Mouse (Mus musculus) MEL (cell line): ENCODE measurements around the gene BC029722. TPM values are rescaled to one million over a fixed set of nuclear protein-coding genes. Genes with fewer than 3 reads are reported as not detected.

Experiments
- DNase-seq: peaks from one replicate; pipeline ENCODE4 v3.0.0; 2011; ENCODE audit warnings: low read depth, low spot score
- H3K27ac ChIP-seq: 2 replicates; pipeline ENCODE4 v1.5.1; 2012; ENCODE audit warnings: low read depth, mild to moderate bottlenecking, control low read depth, low read length, moderate library complexity; ENCODE audit not compliant: control insufficient read depth
- H3K27me3 ChIP-seq, 2 experiments: fragments of 150-350 bp in 1 of 2; sonication (generic) in 1 of 2; 2 replicates each; pipeline ENCODE4 v1.6.1; 2012; ENCODE audit warnings: low read length in 2 of 2, mild to moderate bottlenecking in 2 of 2, improper control_type of control experiment in 1 of 2, moderate library complexity in 1 of 2; ENCODE audit not compliant: insufficient read depth in 2 of 2, control insufficient read depth in 1 of 2
- H3K36me3 ChIP-seq, 2 experiments: 2 replicates each; pipeline ENCODE4 v1.6.1; 2012 to 2014; ENCODE audit warnings: low read length in 2 of 2, improper control_type of control experiment in 1 of 2, inconsistent platforms in 1 of 2, mild to moderate bottlenecking in 1 of 2; ENCODE audit not compliant: insufficient read depth in 2 of 2, control insufficient read depth in 1 of 2
- H3K4me1 ChIP-seq, 2 experiments: fragments of 150-350 bp in 1 of 2; sonication (generic) in 1 of 2; 2 replicates each; pipeline ENCODE4 v1.6.1; 2012; ENCODE audit warnings: low read length in 2 of 2, improper control_type of control experiment in 1 of 2, mild to moderate bottlenecking in 1 of 2; ENCODE audit not compliant: insufficient read depth in 2 of 2, control insufficient read depth in 1 of 2
- H3K4me3 ChIP-seq, 2 experiments: fragments of 150-350 bp in 1 of 2; sonication (generic) in 1 of 2; 2 replicates each; pipeline ENCODE4 v1.5.1; 2012; ENCODE audit warnings: low read depth in 2 of 2, low read length in 2 of 2, mild to moderate bottlenecking in 2 of 2, moderate library complexity in 2 of 2, control low read depth in 1 of 2, improper control_type of control experiment in 1 of 2; ENCODE audit not compliant: control insufficient read depth in 1 of 2, insufficient read depth in 1 of 2
- H3K79me2 ChIP-seq: 2 replicates; pipeline ENCODE4 v1.6.1; 2012; ENCODE audit warnings: mild to moderate bottlenecking, low read length, moderate library complexity; ENCODE audit not compliant: control insufficient read depth, poor library complexity, insufficient read depth
- H3K9ac ChIP-seq: 2 replicates; pipeline ENCODE4 v1.6.1; 2012; ENCODE audit warnings: low read depth, mild to moderate bottlenecking, control low read depth, low read length, moderate library complexity; ENCODE audit not compliant: control insufficient read depth, poor library complexity, severe bottlenecking
- H3K9me3 ChIP-seq: fragments of 150-350 bp; sonication (generic); replicated peaks from 2 replicates; pipeline ENCODE4 v1.6.1; 2012; ENCODE audit warnings: mild to moderate bottlenecking, low read length, improper control_type of control experiment, moderate library complexity; ENCODE audit not compliant: insufficient read depth
- CHD1 ChIP-seq: IDR thresholded peaks from 2 replicates; pipeline ENCODE4 v1.6.1; 2012; ENCODE audit warnings: low read depth, mild to moderate bottlenecking, inconsistent platforms, low read length, improper control_type of control experiment
- CTCF ChIP-seq, 3 experiments: IDR thresholded peaks in 2 of 3; conservative IDR thresholded peaks in 1 of 3; 2 replicates each; pipeline ENCODE4 v1.5.1; 2011 to 2012; ENCODE audit warnings: low read length in 3 of 3, low read depth in 2 of 3, mild to moderate bottlenecking in 2 of 3, improper control_type of control experiment in 1 of 3, inconsistent platforms in 1 of 3, mixed read lengths in 1 of 3, moderate library complexity in 1 of 3; ENCODE audit not compliant: control insufficient read depth in 1 of 3, insufficient read depth in 1 of 3, poor library complexity in 1 of 3, severe bottlenecking in 1 of 3
- E2F4 ChIP-seq: IDR thresholded peaks from 2 replicates; pipeline ENCODE4 v1.6.1; 2011; ENCODE audit warnings: low read depth, low read length, improper control_type of control experiment, borderline replicate concordance
- ELF1 ChIP-seq: IDR thresholded peaks from 2 replicates; pipeline ENCODE4 v1.6.1; 2014; ENCODE audit warnings: low read depth, mild to moderate bottlenecking, inconsistent platforms, low read length, improper control_type of control experiment, moderate library complexity
- EP300 ChIP-seq, 2 experiments: IDR thresholded peaks; 2 replicates each; pipeline ENCODE4 v1.6.1; 2011; ENCODE audit warnings: improper control_type of control experiment in 2 of 2, low read length in 2 of 2, low read depth in 1 of 2, mild to moderate bottlenecking in 1 of 2
- ETS1 ChIP-seq: IDR thresholded peaks from 2 replicates; pipeline ENCODE4 v1.6.1; 2012; ENCODE audit warnings: low read depth, mild to moderate bottlenecking, inconsistent platforms, low read length, improper control_type of control experiment, moderate library complexity
- JUND ChIP-seq: IDR thresholded peaks from 2 replicates; pipeline ENCODE4 v1.6.1; 2011; ENCODE audit warnings: low read depth, mild to moderate bottlenecking, improper control_type of control experiment, low read length
- MAZ ChIP-seq: IDR thresholded peaks from 2 replicates; pipeline ENCODE4 v1.6.1; 2012; ENCODE audit warnings: low read depth, mild to moderate bottlenecking, inconsistent platforms, low read length, improper control_type of control experiment
- MXI1 ChIP-seq: IDR thresholded peaks from 2 replicates; pipeline ENCODE4 v1.6.1; 2011; ENCODE audit warnings: mild to moderate bottlenecking, low read depth, low read length, improper control_type of control experiment
- MYC ChIP-seq: IDR thresholded peaks from 2 replicates; pipeline ENCODE4 v1.6.1; 2011; ENCODE audit warnings: low read depth, mild to moderate bottlenecking, low read length, improper control_type of control experiment, moderate library complexity
- POLR2AphosphoS2 ChIP-seq: IDR thresholded peaks from 2 replicates; pipeline ENCODE4 v1.6.1; 2011; ENCODE audit warnings: low read length, improper control_type of control experiment
- RAD21 ChIP-seq: IDR thresholded peaks from 2 replicates; pipeline ENCODE4 v1.6.1; 2011; ENCODE audit warnings: mild to moderate bottlenecking, low read depth, low read length, improper control_type of control experiment
- RCOR1 ChIP-seq: IDR thresholded peaks from 2 replicates; pipeline ENCODE4 v1.6.1; 2012; ENCODE audit warnings: low read depth, mild to moderate bottlenecking, inconsistent platforms, low read length, improper control_type of control experiment
- TAL1 ChIP-seq: IDR thresholded peaks from 2 replicates; pipeline ENCODE4 v1.6.1; 2012; ENCODE audit warnings: mild to moderate bottlenecking, inconsistent platforms, low read length, moderate library complexity, mixed read lengths
- TCF12 ChIP-seq: IDR thresholded peaks from 2 replicates; pipeline ENCODE4 v1.6.1; 2014; ENCODE audit warnings: low read depth, mild to moderate bottlenecking, inconsistent platforms, low read length, improper control_type of control experiment, moderate library complexity
- UBTF ChIP-seq: IDR thresholded peaks from 2 replicates; pipeline ENCODE4 v1.6.1; 2012; ENCODE audit warnings: low read depth, mild to moderate bottlenecking, inconsistent platforms, low read length, improper control_type of control experiment, moderate library complexity, borderline replicate concordance; ENCODE audit not compliant: insufficient read depth
- USF1 ChIP-seq: IDR thresholded peaks from 2 replicates; pipeline ENCODE4 v1.6.1; 2014; ENCODE audit warnings: low read depth, mild to moderate bottlenecking, inconsistent platforms, low read length, improper control_type of control experiment, moderate library complexity
- USF2 ChIP-seq, 2 experiments: IDR thresholded peaks; 2 replicates each; pipeline ENCODE4 v1.6.1; 2011 to 2012; ENCODE audit warnings: improper control_type of control experiment in 2 of 2, low read length in 2 of 2, borderline replicate concordance in 1 of 2, inconsistent platforms in 1 of 2, low read depth in 1 of 2, mild to moderate bottlenecking in 1 of 2; ENCODE audit not compliant: insufficient read depth in 1 of 2
- ZC3H11A ChIP-seq: IDR thresholded peaks from 2 replicates; pipeline ENCODE4 v1.6.1; 2012; ENCODE audit warnings: low read depth, mild to moderate bottlenecking, inconsistent platforms, low read length, improper control_type of control experiment
- ZKSCAN1 ChIP-seq: IDR thresholded peaks from 2 replicates; pipeline ENCODE4 v1.6.1; 2012; ENCODE audit warnings: low read depth, mild to moderate bottlenecking, inconsistent platforms, low read length, improper control_type of control experiment, moderate library complexity
- ZMIZ1 ChIP-seq: IDR thresholded peaks from 2 replicates; pipeline ENCODE4 v1.6.1; 2012; ENCODE audit warnings: low read depth, mild to moderate bottlenecking, inconsistent platforms, low read length, improper control_type of control experiment, moderate library complexity
- polyA plus RNA-seq, 2 experiments: library from polyadenylated mRNA; stranded (reverse) in 1 of 2; unstranded in 1 of 2; fragments of >175 nt in 1 of 2; fragments of >200 nt in 1 of 2; gene quantifications; 2 replicates each; pipeline versions ENCODE4 v1.2.1 to v1.2.4; 2012; ENCODE audit warnings: low replicate concordance in 2 of 2, low read depth in 1 of 2; ENCODE audit not compliant: insufficient read length in 2 of 2, insufficient read depth in 1 of 2, missing spikeins in 1 of 2
- total RNA-seq: library from RNA; depleted of rRNA; stranded (reverse); fragments of 300-350 nt; gene quantifications from 2 replicates; pipeline ENCODE4 v1.2.3, GENCODE M21; 2012

Gene BC029722
- total and polyA plus RNA-seq, 3 experiments: 5.9 to 19.7 TPM; not detected in 1

- TF ChIP-seq TAL1: no peak
- TF ChIP-seq ZC3H11A: no peak
- no peak for TF ChIP-seq CTCF (IDR thresholded peaks at IDR 0.05 in 2 of 3, conservative IDR thresholded peaks at IDR 0.05 in 1 of 3; ENCODE audit: control insufficient read depth in 1 of 3, insufficient read depth in 1 of 3, low read depth in 2 of 3, low read length in 3 of 3, poor library complexity in 1 of 3, severe bottlenecking in 1 of 3)
- no peak for TF ChIP-seq JUND
- TF ChIP-seq ZMIZ1: peak; percentile 76
- TF ChIP-seq MAZ: no peak
- TF ChIP-seq UBTF: no peak
- peak; percentile 16; the same call in 1 of the 2 replicates for TF ChIP-seq RCOR1
- no peak for TF ChIP-seq ZKSCAN1
- TF ChIP-seq USF2 (IDR thresholded peaks at IDR 0.05; ENCODE audit: borderline replicate concordance in 1 of 2, insufficient read depth in 1 of 2, low read depth in 1 of 2, low read length in 2 of 2): no peak
- peak; percentile 80 for TF ChIP-seq MXI1
- TF ChIP-seq USF1: peak; percentile 29; the same call in 1 of the 2 replicates
Measured at GRCm38 (mm10) chr2:155818596-155819391, 432 bp downstream of the BC029722 start (continued).

GRCm38 (mm10) chr2:155817301-155818245 is 1.7 kb downstream of the BC029722 start:
- peaks cover 2 to 17% of the 10 kb centered on the region in 2 experiments for H3K4me1 ChIP-seq
- peaks cover 5 to 15% of the 10 kb centered on the region in 2 experiments for H3K36me3 ChIP-seq
- no peak for DNase-seq
- H3K79me2 ChIP-seq: no peaks in the 10 kb centered on the region; the same call in 1 of the 2 replicates
- H3K9ac ChIP-seq: no peak overlapping the region
- H3K27me3 ChIP-seq: no peaks in the 10 kb centered on the region
- no peak overlapping the region for H3K4me3 ChIP-seq
- H3K9me3 ChIP-seq: no peaks in the 10 kb centered on the region
- no peak for TF ChIP-seq RCOR1
- TF ChIP-seq TCF12: no peak
- TF ChIP-seq RAD21: no peak
- no peak for TF ChIP-seq ZKSCAN1
- no peak for TF ChIP-seq E2F4
- no peak for TF ChIP-seq POLR2AphosphoS2
- no peak for TF ChIP-seq MYC
- no peak for TF ChIP-seq USF2 (IDR thresholded peaks at IDR 0.05; ENCODE audit: borderline replicate concordance in 1 of 2, insufficient read depth in 1 of 2, low read depth in 1 of 2, low read length in 2 of 2)
- no peak for TF ChIP-seq ETS1
- no peak for TF ChIP-seq ELF1
- TF ChIP-seq ZC3H11A: no peak
- no peak for TF ChIP-seq EP300 (IDR thresholded peaks at IDR 0.05; ENCODE audit: low read depth in 1 of 2, low read length in 2 of 2)
- TF ChIP-seq CHD1: no peak
- no peak overlapping the region for H3K27ac ChIP-seq
